Mouse (Mus musculus): ENCODE measurements at regions not wholly inside any gene's neighbourhood (a gene's known extent, or its start where the extent isn't known, plus 50 kb on each side); places are given as distances from the start of the nearest gene placed in this dataset.

DNA sequence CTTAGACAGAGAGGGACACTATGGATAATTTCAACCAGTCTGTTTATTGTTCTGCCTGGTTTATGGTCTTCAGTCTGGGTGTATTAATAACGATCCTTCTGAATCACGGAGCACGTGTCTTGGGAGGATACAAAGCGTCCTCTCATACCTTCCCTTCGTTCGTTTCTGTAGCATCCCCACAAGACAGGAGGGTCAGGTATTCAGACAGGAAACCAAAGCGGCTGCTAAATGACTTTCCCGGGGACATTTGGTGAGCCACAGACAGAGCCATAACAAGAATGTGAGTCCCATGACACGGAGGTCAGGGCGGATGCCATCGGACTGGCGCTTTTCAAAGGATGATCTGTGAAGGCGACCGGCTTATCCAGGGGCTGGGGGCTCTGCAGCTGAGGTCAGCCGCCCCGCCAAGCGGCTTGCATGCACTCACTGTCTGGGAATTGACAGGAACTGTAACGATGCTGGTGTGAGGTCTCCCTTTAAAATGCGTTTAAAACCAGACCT is 120.9 kb upstream of the Lrig3 start:
- intact Hi-C loops (cut with DNase I), result no loop called here
- no peak for DNase-seq

DNA sequence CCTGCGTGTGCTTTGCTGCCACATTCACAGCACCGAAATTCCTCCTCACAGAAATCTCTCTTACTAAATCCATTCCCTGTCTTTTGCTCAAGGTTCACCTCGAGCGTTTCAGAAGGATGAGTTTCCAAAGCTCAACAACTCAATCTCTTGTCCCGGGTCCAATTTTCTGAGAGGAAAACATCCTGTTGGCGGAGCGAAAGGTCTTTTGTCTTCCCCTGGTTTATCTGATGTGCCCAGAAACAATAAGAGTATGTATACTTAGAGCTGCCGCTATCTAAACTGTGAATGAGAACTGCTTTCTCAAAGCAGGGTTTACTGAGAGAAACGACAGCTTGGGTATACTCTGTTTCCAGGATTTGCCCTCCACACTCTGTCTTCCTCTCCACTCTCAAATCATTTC is 115.6 kb upstream of the Lrig3 start:
- intact Hi-C loops (cut with DNase I), result no loop called here
- DNase-seq, result no peak

DNA sequence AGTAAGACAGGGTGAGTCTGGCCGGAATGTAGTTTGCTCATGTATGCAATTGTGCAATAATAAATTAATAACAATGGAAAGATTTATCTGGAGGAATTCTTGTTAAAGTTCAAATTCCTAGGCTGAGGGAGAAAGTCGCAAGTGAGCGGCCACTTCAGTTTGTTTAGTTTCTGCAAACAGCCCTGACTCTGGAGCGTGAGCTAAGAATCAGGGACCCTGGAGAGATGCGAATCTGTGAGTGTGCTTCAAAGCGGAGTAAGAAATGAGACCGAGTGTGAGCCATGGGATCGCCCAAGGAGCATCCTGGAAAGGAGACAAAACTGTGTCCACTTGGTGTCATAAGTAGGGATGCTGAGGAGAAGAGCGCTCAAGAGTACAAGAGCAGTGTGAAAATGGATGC is 104.2 kb upstream of the Lrig3 start:
- no peak for DNase-seq
- intact Hi-C loops (cut with DNase I), result no loop called here

DNA sequence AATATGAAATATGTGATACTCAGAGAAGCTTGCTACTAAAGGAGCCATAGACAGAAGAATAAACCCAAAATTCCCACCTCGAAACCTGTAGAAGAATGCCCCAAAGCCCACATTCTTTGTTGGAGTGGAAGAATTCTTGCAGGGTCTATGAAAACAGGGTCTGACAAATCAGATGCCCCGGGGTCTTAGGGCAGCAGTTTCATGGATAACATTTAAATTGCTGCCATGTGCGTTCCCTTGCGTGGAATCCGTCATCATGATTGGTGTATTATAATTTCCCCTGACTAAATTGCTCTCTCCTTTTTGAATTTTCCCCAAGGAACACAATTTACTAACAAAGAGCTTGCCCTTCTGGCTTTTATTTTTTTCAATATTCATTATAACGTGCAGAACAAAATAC is 99.6 kb upstream of the Lrig3 start:
- no peak for DNase-seq
- intact Hi-C loops (cut with DNase I), result no loop called here

DNA sequence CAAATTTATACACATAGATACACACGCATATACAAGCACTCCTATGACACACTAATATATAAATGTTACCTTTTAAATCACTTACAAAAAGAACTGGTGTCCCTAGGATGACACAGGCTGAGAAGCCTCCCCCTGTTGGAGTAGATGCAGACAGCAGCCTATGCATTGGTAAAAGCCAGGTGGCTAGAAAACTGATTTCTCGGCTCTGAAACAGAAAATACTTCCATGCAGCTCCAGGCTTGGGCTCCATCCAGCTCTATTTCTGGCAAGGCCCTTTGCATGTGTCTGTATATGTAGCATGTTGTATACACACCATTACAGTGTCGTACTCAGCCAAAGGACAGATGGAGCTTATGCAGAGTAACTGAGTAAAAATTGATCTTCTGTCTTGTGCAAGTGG is 81.4 kb upstream of the Lrig3 start:
- intact Hi-C loops (cut with DNase I), result no loop called here

DNA sequence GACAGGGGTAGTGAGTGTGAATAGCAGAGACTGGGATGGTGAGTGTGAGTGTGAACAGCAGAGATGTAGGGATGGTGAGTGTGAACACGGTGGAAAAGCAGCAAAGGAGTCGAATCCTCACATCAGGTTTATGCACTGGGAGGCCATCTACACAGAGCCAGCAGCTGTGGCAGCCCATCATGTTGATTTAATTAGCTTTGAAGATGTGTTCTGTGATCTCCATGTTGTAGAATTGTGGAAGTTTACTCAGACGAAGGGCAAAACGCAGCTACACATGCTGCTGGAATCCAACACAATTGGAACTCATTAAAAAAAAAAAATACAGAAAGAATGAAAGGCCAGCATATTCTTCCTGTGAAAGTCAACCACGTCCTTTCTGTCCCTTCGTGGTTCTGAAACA is 80.2 kb upstream of the Lrig3 start:
- no peak for DNase-seq
- intact Hi-C loops (cut with DNase I), result no loop called here

More for the DNA sequence above, 81.4 kb upstream of the Lrig3 start:
- no peak for DNase-seq

DNA sequence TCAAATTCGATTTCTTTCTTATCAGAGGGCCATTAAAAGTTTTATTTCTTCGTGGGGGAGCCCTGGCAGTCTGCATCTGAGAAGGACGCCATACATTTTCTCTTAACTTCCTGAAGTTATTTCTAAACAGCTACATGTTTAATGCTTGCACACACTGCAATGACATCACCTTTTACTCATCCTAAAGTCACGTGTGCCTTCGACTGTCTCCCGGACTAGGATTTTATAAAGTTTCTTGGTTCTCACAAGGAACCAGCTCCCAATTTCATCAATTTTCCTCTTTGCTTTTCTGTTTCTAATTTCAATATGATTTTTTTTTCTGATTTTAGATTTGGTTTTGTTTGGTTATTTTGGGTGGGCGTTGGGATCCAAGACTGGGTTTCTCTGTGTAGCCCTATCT is 73.8 kb upstream of the Lrig3 start:
- intact Hi-C loops (cut with DNase I), result no loop called here

DNA sequence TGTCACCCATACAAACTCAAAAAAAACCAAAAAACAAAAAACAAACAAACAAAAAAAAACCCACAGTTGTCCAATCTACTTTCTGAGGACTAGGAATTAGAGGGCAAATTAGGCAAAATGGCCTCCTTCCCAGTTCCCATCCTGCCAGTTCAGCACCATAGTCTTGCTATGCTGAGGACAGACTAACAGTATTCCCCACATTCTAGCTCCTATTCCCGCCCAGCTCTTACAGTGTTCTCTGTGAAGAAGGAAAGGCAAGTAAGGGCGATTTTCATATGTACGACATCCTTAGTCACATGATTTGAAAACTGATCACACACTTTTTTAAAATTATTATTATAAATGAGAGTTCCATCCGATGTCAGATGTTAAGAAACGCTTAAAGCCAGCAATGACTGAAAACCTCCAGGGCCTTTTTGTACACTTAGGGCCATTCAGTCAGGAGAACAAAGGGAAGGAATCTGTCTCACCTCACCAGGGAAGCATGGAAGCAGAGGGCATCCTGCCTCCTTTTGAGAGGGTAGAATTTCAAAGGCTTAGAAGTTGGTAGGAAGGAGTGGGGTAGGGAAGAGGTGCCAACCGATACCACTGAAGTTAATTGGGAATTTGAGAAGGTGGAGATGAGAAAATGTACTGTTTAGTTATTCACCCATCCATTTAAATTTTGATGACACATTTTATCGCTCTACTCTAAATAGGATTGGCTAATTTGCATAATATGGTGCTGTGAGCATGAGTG is 70.1 kb upstream of the Lrig3 start:
- DNase-seq, result no peak
- intact Hi-C loops (cut with DNase I), result no loop called here

More for the DNA sequence above, 73.8 kb upstream of the Lrig3 start:
- no peak for DNase-seq

DNA sequence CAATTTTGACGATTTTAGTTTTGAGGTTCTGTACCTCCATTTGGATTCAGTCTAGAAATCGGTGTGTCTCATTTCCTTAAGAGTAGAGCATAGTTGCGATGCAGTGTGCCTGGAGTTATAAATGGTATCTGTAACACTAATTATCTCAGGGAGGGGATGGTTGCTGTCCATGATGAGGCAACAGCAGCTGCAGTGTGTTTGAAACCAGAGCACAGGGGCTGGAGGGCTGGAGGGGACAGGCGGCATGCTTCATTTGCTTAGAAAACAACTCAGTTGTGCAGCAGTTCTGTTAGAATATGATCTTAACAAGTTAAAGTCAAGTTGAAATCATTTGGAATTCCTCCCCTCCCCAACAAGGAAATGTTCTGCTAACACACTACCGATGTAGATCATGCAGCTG is 69.3 kb upstream of the Lrig3 start:
- intact Hi-C loops (cut with DNase I), result no loop called here
- DNase-seq, result no peak

DNA sequence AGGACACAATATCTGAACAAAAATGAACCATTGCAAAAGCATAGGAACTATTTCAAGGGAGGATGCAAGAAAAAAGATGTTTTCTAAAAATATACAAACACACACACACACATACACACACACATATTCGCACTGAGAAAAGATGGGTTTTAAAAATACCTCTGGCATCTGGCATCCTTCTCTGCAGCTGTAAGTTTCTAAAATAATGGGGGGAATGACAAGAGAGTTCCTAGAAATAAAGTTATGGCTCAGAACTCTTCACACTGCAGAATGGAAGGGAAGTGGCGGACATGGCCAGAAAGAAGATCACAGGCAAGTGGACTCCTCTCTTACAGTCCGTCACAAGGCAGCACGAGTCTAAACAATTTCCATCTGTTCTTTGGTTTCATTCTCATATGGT is 66.5 kb upstream of the Lrig3 start:
- DNase-seq, result no peak
- intact Hi-C loops (cut with DNase I), result no loop called here

DNA sequence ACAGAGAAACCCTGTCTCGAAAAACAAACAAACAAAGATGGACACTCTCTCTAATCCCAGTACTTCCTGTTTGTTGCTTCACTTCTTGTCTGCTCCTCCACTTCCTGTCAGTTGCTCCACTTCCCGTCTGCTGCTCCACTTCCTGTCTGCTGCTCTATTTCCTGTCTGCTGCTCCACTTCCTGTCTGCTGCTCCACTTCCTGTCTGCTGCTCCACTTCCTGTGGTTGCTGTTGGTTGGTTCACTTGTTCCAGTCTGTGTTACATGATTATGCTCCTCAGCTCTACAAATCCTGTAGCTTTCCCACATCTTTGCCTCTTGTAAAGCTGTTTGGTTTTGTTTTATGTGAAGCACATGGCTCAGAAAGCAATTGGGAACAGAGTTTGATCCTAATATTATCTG is 65.4 kb upstream of the Lrig3 start:
- intact Hi-C loops (cut with DNase I), result no loop called here
- no peak for DNase-seq

DNA sequence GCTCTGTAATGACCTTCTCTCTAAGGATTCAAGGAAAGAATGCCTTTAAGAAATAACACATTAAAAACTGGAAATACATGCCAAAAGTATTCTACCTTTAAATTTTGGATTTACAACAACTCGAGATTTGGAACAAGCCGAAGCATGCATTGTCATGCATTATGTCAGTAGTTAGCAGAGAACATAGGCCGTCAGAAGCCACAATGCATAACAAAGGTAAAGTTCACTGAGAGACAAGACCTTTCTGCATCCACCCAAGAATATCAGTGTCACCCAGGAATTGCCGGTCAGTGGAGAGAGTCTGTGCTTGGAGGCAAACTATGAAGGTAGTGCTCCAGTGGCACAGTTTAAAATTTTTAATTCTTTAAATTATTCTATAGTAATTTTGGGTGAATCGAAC is 63.3 kb upstream of the Lrig3 start:
- intact Hi-C loops (cut with DNase I), result no loop called here
- no peak for DNase-seq

DNA sequence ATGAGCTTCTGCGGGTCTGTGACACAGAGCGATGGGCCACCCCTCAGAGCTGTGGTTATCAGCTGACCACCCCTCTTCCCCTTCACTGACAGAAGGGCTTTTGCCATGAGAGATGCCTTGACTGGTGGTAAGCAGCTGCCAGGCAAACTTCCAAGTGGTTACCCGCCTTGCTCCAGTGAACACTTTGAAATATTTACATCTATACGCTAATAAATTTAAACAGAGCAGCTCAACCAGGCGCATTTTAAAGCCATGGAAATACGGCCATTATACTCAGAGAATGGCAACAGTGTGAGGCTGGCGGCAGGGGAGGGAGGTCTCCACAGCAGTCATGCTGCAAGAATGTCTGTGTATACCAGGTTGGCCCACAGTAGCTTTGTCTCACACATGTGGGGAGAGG is 53.8 kb upstream of the Lrig3 start:
- intact Hi-C loops (cut with DNase I), result no loop called here
- no peak for DNase-seq
